Mouse (Mus musculus) bone marrow, adult 2 months (tissue): ENCODE measurements around the gene Carmil1.

ENCODE experiments used
- CTCF ChIP-seq: fragments of 200-500 bp; IDR thresholded peaks from 2 replicates; pipeline ENCODE4 v1.5.1; 2011; ENCODE audit warnings: low read length, control low read depth; ENCODE audit not compliant: control insufficient read depth, insufficient read depth
- POLR2A ChIP-seq: fragments of 200-500 bp; IDR thresholded peaks from 2 replicates; pipeline ENCODE4 v1.6.1; 2011; ENCODE audit warnings: low read depth, mild to moderate bottlenecking, control low read depth, low read length, borderline replicate concordance; ENCODE audit not compliant: control insufficient read depth

DNA sequence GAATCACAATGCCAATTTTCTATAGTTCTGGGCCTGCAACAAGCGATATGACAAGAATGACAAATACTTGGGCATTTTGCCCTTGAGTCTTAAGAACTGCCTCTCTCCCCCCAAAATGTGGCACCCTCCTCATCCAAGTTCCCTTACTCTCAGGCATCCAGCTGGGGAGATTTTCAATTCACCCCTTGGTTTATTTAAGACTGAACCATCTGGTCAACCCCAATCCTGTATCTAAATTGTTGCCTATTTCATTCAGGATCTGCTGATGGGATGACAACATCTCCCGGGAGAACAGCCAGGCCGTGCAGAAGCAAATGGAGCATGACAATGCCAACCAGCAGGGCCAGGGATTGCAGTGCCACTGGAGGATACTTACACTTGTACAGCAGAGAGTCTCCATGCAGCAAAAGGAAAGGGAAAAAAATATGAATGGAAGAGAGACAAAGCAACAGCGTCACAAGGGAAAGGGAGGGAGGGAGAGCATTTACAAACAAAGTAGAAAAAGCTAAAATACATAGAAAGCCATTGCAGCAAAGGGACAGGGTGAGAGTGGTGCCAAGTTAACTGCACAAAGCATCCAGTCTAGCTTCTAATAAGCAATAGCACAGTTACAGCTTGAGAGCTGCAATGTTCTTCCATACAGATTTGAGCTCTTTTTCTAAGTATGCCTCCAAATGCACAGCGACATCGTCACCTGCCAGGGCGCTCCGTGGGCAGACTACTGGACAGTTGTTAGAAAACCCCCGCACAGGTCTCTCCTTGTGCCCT, 231.1 kb downstream of the Carmil1 start:
- no peak for TF ChIP-seq CTCF
- TF ChIP-seq POLR2A, result no peak
